Mouse (Mus musculus): ENCODE data around the gene Oaf. TPM values are rescaled to one million over a fixed set of nuclear protein-coding genes. Genes with fewer than 3 reads are reported as not detected.

Gene Oaf
- polyA plus RNA-seq, 1 experiment from 2014 or later, result 48.9 TPM

- H3K4me1 ChIP-seq, result peaks cover 27% of the 10 kb centered on the region
- H3K4me2 ChIP-seq, result no peak overlapping the region
- peak overlapping the region; percentile 95 for H3K27ac ChIP-seq
- no peaks in the 10 kb centered on the region for H3K36me3 ChIP-seq
- H3K4me3 ChIP-seq, result no peak overlapping the region
- H3K9me3 ChIP-seq, result no peaks in the 10 kb centered on the region
- no peaks in the 10 kb centered on the region for H3K27me3 ChIP-seq
- peak; percentile 44 for ATAC-seq (ENCODE audit: borderline replicate concordance, extremely low read depth, low FRiP score, low TSS enrichment)
- WGBS, result 43% methylated on average over 9 of the region's 9 CpGs
- no peak overlapping the region for H3K9ac ChIP-seq
These were observed 23.3 kb upstream of the Oaf start for GRCm38 (mm10) chr9:43262811-43263550.

- peak; percentile 5; the same call in 1 of the 2 replicates for ATAC-seq (ENCODE audit: borderline replicate concordance, extremely low read depth, low FRiP score, low TSS enrichment)
- 43% methylated on average over 4 of the region's 4 CpGs for WGBS
- H3K27ac ChIP-seq, result peak overlapping the region; percentile 95
- peaks cover 27% of the 10 kb centered on the region for H3K4me1 ChIP-seq
- H3K36me3 ChIP-seq, result no peaks in the 10 kb centered on the region
- H3K9ac ChIP-seq, result no peak overlapping the region
- no peak overlapping the region for H3K4me3 ChIP-seq
- no peak overlapping the region for H3K4me2 ChIP-seq
- no peaks in the 10 kb centered on the region for H3K9me3 ChIP-seq
- no peaks in the 10 kb centered on the region for H3K27me3 ChIP-seq
These were observed 22.7 kb upstream of the Oaf start for GRCm38 (mm10) chr9:43262390-43262789.

GRCm38 (mm10) chr9:43261941-43262340 lies 22.2 kb upstream of the Oaf start:
- Histone ChIP-seq H3K4me2 (peak overlapping the region; percentile 16; the same call in 1 of the 2 replicates), H3K27me3 (no peaks in the 10 kb centered on the region), H3K4me1 (peaks cover 27% of the 10 kb centered on the region), H3K36me3 (no peaks in the 10 kb centered on the region), H3K9me3 (no peaks in the 10 kb centered on the region), H3K9ac (no peak overlapping the region), H3K27ac (peak overlapping the region; percentile 95), H3K4me3 (no peak overlapping the region)
- ATAC-seq (ENCODE audit: borderline replicate concordance, extremely low read depth, low FRiP score, low TSS enrichment), result peak; percentile 8; the same call in 1 of the 2 replicates
- 23% methylated on average over 2 of the region's 2 CpGs for WGBS

DNA sequence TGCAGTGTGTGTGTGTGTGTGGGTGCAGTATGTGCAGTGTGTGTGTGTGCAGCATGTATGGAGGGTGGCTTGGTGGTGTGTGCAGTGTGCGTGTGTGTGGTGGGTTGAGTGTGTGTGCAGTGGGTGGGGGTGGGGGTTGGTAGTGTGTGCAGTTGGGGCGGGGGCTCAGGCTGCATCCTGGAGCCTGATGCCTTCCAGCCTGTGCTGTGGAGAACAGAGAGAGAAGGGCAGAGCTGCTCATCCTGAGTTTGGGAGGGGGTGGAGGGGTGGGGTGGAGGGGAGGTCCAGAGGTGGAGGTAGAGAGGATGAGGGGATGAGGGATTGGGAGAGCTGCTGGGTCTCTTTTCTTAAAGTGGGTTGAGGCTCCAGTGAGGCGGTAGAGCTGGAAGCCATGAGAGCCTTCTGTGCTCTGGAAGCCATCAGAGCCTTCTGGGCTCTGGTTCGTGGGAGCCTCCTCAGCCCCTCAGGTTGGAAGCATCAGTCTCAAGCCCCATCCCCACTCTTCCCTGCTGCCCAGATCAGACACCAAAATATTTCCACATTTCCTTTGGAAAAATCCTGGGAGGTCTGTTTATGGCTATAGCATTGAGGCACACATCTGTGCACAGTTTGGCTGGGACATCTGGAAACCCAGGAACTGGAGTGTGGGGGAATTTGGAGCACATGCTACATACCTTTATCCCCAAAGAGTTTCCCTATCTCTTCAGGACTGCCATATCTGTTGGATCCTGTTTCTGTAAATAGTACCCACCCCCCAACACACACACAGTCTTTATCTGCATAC lies 21.6 kb upstream of the Oaf start:
- peak; percentile 81; the same call in 1 of the 2 replicates for ATAC-seq (ENCODE audit: borderline replicate concordance, extremely low read depth, low FRiP score, low TSS enrichment)

DNA sequence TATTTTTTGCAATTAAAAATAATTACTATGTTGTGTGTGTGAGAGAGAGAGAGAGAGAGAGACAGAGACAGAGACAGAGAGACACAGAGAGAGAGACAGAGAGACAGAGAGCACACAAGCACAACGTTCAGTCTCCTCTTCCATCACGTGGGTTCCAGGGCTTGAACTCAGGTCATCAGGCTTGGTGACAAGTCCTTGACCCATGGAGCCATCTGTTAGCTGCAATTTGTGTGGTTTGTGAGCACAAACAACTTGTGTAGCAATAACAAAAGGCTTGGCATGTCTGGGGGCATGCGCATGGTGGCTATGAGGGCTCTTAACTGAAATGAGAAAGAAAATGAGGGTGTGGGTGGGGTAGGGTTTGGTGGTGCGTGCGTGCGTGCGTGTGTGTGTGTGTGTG lies 20.9 kb upstream of the Oaf start:
- no peak overlapping the region for H3K4me2 ChIP-seq
- no peaks in the 10 kb centered on the region for H3K27me3 ChIP-seq
- no peaks in the 10 kb centered on the region for H3K36me3 ChIP-seq
- no peak overlapping the region for H3K9ac ChIP-seq
- H3K27ac ChIP-seq, result peak overlapping the region; percentile 95
- H3K4me1 ChIP-seq, result peaks cover 27% of the 10 kb centered on the region
- ATAC-seq (ENCODE audit: borderline replicate concordance, extremely low read depth, low FRiP score, low TSS enrichment), result no peak
- 66% methylated on average over 7 of the region's 7 CpGs for WGBS
- no peaks in the 10 kb centered on the region for H3K9me3 ChIP-seq
- no peak overlapping the region for H3K4me3 ChIP-seq

More for the DNA sequence above, 21.6 kb upstream of the Oaf start:
- no peak overlapping the region for H3K9ac ChIP-seq
- peak overlapping the region; percentile 16; the same call in 1 of the 2 replicates for H3K4me2 ChIP-seq
- H3K27ac ChIP-seq, result peak overlapping the region; percentile 95
- H3K9me3 ChIP-seq, result no peaks in the 10 kb centered on the region
- no peaks in the 10 kb centered on the region for H3K27me3 ChIP-seq
- peaks cover 27% of the 10 kb centered on the region for H3K4me1 ChIP-seq
- no peaks in the 10 kb centered on the region for H3K36me3 ChIP-seq
- WGBS, result 31% methylated on average over 4 of the region's 4 CpGs
- no peak overlapping the region for H3K4me3 ChIP-seq

- H3K4me3 ChIP-seq, result no peak overlapping the region
- ATAC-seq (ENCODE audit: borderline replicate concordance, extremely low read depth, low FRiP score, low TSS enrichment), result peak; percentile 84; the same call in 1 of the 2 replicates
- H3K27ac ChIP-seq, result peak overlapping the region; percentile 73
- 24% methylated on average over 5 of the region's 5 CpGs for WGBS
- no peak overlapping the region for H3K9ac ChIP-seq
- H3K36me3 ChIP-seq, result no peaks in the 10 kb centered on the region
- no peaks in the 10 kb centered on the region for H3K27me3 ChIP-seq
- no peaks in the 10 kb centered on the region for H3K9me3 ChIP-seq
- no peak overlapping the region for H3K4me2 ChIP-seq
- peaks cover 12% of the 10 kb centered on the region for H3K4me1 ChIP-seq
These were observed 13.6 kb upstream of the Oaf start for GRCm38 (mm10) chr9:43253271-43253681.

- Histone ChIP-seq H3K27me3 (no peaks in the 10 kb centered on the region), H3K9me3 (no peaks in the 10 kb centered on the region), H3K4me2 (no peak overlapping the region), H3K27ac (peak overlapping the region; percentile 73), H3K4me1 (peaks cover 12% of the 10 kb centered on the region), H3K36me3 (no peaks in the 10 kb centered on the region), H3K4me3 (no peak overlapping the region), H3K9ac (no peak overlapping the region)
- 36% methylated on average over 3 of the region's 3 CpGs for WGBS
- no peak for ATAC-seq (ENCODE audit: borderline replicate concordance, extremely low read depth, low FRiP score, low TSS enrichment)
These were observed 13.1 kb upstream of the Oaf start for GRCm38 (mm10) chr9:43252790-43253189.

- 77% methylated on average over 2 of the region's 2 CpGs for WGBS
- Histone ChIP-seq H3K4me3 (no peak overlapping the region), H3K36me3 (no peaks in the 10 kb centered on the region), H3K27ac (no peak overlapping the region), H3K4me1 (peaks cover 15% of the 10 kb centered on the region), H3K27me3 (no peaks in the 10 kb centered on the region), H3K4me2 (no peak overlapping the region), H3K9me3 (no peaks in the 10 kb centered on the region), H3K9ac (no peak overlapping the region)
- ATAC-seq (ENCODE audit: borderline replicate concordance, extremely low read depth, low FRiP score, low TSS enrichment), result no peak
These were observed 12.1 kb upstream of the Oaf start for GRCm38 (mm10) chr9:43251786-43252185.

DNA sequence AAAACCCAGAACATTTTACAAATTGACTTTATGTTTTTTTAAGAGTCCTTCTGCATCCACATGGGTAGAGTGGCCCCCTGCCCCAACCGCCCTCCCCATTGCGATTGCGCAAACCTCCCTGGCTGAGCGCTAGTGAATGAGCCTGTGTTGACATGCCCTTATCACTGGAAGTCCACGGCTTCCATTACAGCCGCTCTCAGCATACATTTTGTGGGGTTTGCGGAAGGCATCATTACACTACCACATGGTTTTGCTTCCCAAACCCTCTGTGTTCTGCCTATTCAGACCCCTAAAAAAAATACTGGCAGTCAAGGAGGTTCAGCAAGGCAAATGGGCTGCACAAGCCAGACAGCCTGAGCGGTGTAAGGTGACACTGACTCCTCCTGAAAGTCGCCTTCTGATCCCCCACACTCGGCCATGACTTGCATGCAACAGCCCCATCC lies 7.0 kb upstream of the Oaf start:
- 0 out of 2 replicates have a peak overlapping the region, but pooled peaks have one; percentile 24 for H3K4me2 ChIP-seq
- H3K4me3 ChIP-seq, result no peak overlapping the region

GRCm38 (mm10) chr9:43245801-43246570 lies 6.3 kb upstream of the Oaf start:
- H3K36me3 ChIP-seq, result no peaks in the 10 kb centered on the region
- no peak overlapping the region for H3K27ac ChIP-seq
- no peaks in the 10 kb centered on the region for H3K9me3 ChIP-seq
- no peaks in the 10 kb centered on the region for H3K27me3 ChIP-seq
- ATAC-seq (ENCODE audit: borderline replicate concordance, extremely low read depth, low FRiP score, low TSS enrichment), result no peak
- peaks cover 9% of the 10 kb centered on the region for H3K4me1 ChIP-seq
- 78% methylated on average over 7 of the region's 7 CpGs for WGBS
- H3K4me2 ChIP-seq, result no peak overlapping the region
- H3K9ac ChIP-seq, result no peak overlapping the region
- no peak overlapping the region for H3K4me3 ChIP-seq

More for the DNA sequence above, 7.0 kb upstream of the Oaf start:
- 7% methylated on average over 10 of the region's 10 CpGs for WGBS
- Histone ChIP-seq H3K36me3 (no peaks in the 10 kb centered on the region), H3K9ac (no peak overlapping the region), H3K27ac (no peak overlapping the region), H3K4me1 (peaks cover 9% of the 10 kb centered on the region), H3K27me3 (no peaks in the 10 kb centered on the region), H3K9me3 (no peaks in the 10 kb centered on the region)
- ATAC-seq (ENCODE audit: borderline replicate concordance, extremely low read depth, low FRiP score, low TSS enrichment), result peak; percentile 39; the same call in 1 of the 2 replicates

DNA sequence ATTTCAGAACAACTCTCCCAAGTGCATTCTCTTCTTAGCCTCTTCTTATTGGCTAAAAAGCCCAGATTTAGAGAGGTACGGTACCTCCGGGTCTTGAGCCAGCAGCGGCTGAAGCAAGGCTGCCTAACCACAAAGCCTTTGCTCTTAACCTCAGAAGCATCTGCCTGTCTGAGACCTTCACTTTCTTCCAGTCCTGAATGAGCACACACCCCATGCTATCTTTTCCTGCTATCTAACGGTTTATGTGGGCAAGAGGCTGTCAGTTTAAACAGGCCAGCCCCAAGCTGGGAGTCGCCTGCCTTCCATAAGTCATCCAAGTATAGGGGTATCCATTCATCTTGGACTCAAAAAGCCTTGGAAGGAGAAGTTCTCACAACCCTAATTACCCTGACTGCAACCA lies 2.7 kb upstream of the Oaf start:
- Histone ChIP-seq H3K36me3 (no peaks in the 10 kb centered on the region), H3K9ac (no peak overlapping the region), H3K4me2 (no peak overlapping the region), H3K4me3 (no peak overlapping the region), H3K9me3 (no peaks in the 10 kb centered on the region), H3K27ac (no peak overlapping the region), H3K4me1 (peaks cover 28% of the 10 kb centered on the region), H3K27me3 (no peaks in the 10 kb centered on the region)
- no peak for ATAC-seq (ENCODE audit: borderline replicate concordance, extremely low read depth, low FRiP score, low TSS enrichment)
- WGBS, result 78% methylated on average over 5 of the region's 5 CpGs
